Mouse (Mus musculus): Measurements from ENCODE around the gene Duox1. TPM values are rescaled to one million over a fixed set of nuclear protein-coding genes. Genes with fewer than 3 reads are reported as not detected.

The Duox1 gene
- polyA plus RNA-seq, 1 experiment, result 0.05 TPM

GRCm38 (mm10) chr2:122360310-122360709 lies 44.8 kb downstream of the Duox1 start:
- Histone ChIP-seq H3K27me3 (ENCODE audit: control insufficient read depth, insufficient read depth, low read length) (no peaks in the 10 kb centered on the region), H3K27ac (ENCODE audit: insufficient read depth, low read length) (peak overlapping the region; percentile 79), H3K4me3 (replicated peaks; ENCODE audit: insufficient read depth, low read depth, low read length) (peak overlapping the region; percentile 5), H3K4me1 (ENCODE audit: control insufficient read depth, insufficient read depth, low read length) (peaks cover 79% of the 10 kb centered on the region)
- TF ChIP-seq POLR2A (IDR thresholded peaks at IDR 0.05; ENCODE audit: borderline replicate concordance, insufficient read depth, low read length) (no peak), CTCF (IDR thresholded peaks at IDR 0.05; ENCODE audit: borderline replicate concordance, insufficient read depth, low read depth, low read length) (no peak)
- 30% methylated on average over 6 of the region's 6 CpGs for WGBS
- DNase-seq, result peak; percentile 21 to 34

DNA sequence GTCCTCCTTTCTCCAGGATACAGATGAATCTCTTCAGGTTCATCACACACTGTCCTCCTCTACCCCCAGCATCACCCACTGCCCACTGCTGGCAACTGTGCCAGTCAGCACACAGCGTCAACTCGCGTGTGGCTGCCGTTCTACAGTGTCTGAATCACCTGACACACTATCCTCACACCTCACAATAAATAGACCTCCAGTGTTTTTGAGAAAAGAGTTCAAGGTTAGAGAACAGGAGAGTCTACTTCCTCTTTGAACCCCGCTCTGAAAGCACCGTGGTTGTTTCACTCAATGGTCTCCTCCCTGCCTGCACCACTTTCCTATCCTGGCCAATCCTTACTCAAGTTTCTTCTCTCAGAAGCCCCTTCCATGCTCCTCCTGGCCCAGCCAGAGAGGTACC lies 45.7 kb downstream of the Duox1 start:
- no peak for TF ChIP-seq CTCF (IDR thresholded peaks at IDR 0.05; ENCODE audit: borderline replicate concordance, insufficient read depth, low read depth, low read length)
- no peak for TF ChIP-seq POLR2A (IDR thresholded peaks at IDR 0.05; ENCODE audit: borderline replicate concordance, insufficient read depth, low read length)
- peaks cover 73% of the 10 kb centered on the region for H3K4me1 ChIP-seq (ENCODE audit: control insufficient read depth, insufficient read depth, low read length)
- H3K4me3 ChIP-seq (replicated peaks; ENCODE audit: insufficient read depth, low read depth, low read length), result no peak overlapping the region
- DNase-seq, result peak; percentile 13 to 32
- H3K27me3 ChIP-seq (ENCODE audit: control insufficient read depth, insufficient read depth, low read length), result no peaks in the 10 kb centered on the region
- peak overlapping the region; percentile 79 for H3K27ac ChIP-seq (ENCODE audit: insufficient read depth, low read length)
- 19% methylated on average over 6 of the region's 6 CpGs for WGBS

GRCm38 (mm10) chr2:122361868-122362621 lies 46.6 kb downstream of the Duox1 start:
- peak overlapping the region; percentile 79 for H3K27ac ChIP-seq (ENCODE audit: insufficient read depth, low read length)
- no peak for TF ChIP-seq POLR2A (IDR thresholded peaks at IDR 0.05; ENCODE audit: borderline replicate concordance, insufficient read depth, low read length)
- no peak for TF ChIP-seq CTCF (IDR thresholded peaks at IDR 0.05; ENCODE audit: borderline replicate concordance, insufficient read depth, low read depth, low read length)
- DNase-seq, result peak; percentile 68 to 80
- H3K4me3 ChIP-seq (replicated peaks; ENCODE audit: insufficient read depth, low read depth, low read length), result peak overlapping the region; percentile 22
- no peaks in the 10 kb centered on the region for H3K27me3 ChIP-seq (ENCODE audit: control insufficient read depth, insufficient read depth, low read length)
- H3K4me1 ChIP-seq (ENCODE audit: control insufficient read depth, insufficient read depth, low read length), result peaks cover 65% of the 10 kb centered on the region
- WGBS, result 9% methylated on average over 10 of the region's 10 CpGs

DNA sequence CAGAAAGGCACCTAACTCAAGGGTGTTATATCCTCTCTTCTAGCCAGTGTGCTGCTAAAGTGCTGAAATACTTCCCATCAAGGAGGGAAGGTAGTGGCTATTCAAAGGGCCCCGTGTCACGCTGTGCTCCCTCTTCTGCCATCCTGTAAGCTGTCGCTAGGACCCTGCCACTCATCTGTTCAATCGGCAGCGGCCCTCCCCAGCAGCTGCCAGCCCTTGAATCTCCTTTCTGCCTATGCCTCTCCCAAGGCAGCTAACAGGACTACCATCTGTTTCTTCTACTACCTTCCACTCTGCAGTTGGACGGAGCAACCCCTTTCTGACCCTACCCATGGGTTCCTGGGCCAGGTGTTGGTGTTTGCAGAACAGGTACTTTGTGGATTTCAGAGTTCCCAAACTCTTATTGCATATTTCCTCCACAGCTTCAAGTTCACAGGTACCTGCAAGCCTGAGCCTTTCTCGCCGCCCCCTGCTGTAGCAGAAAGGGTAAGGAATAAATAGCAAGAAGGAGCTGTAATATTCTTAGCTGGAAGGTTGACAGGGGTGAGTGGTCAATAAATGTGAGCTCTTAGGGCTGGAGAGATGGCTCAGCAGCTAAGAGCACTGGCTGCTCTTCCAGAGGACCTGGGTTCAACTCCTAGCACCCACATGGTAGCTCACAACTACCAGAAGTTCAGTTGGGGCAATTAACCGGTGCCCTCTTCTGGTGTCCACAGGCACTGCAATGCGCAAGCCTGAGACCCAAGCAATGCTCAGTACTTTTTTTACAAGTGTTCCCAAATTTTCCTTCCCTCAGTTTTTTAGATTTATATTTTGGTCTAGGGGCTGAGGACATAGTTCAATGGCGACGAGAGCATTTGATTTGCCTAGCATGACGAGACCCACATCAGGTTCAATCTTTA lies 47.4 kb downstream of the Duox1 start:
- TF ChIP-seq POLR2A (IDR thresholded peaks at IDR 0.05; ENCODE audit: borderline replicate concordance, insufficient read depth, low read length) (no peak), CTCF (IDR thresholded peaks at IDR 0.05; ENCODE audit: borderline replicate concordance, insufficient read depth, low read depth, low read length) (peak; percentile 18; the same call in 1 of the 2 replicates)
- DNase-seq, result peak; percentile 45 to 53
- H3K27ac ChIP-seq (ENCODE audit: insufficient read depth, low read length), result peak overlapping the region; percentile 79
- H3K4me3 ChIP-seq (replicated peaks; ENCODE audit: insufficient read depth, low read depth, low read length), result peak overlapping the region; percentile 8
- H3K27me3 ChIP-seq (ENCODE audit: control insufficient read depth, insufficient read depth, low read length), result no peaks in the 10 kb centered on the region
- peaks cover 58% of the 10 kb centered on the region for H3K4me1 ChIP-seq (ENCODE audit: control insufficient read depth, insufficient read depth, low read length)
- WGBS, result 45% methylated on average over 13 of the region's 13 CpGs

GRCm38 (mm10) chr2:122364352-122364944 lies 49.0 kb downstream of the Duox1 start:
- Histone ChIP-seq H3K27ac (ENCODE audit: insufficient read depth, low read length) (peak overlapping the region; percentile 88), H3K4me1 (ENCODE audit: control insufficient read depth, insufficient read depth, low read length) (peaks cover 49% of the 10 kb centered on the region), H3K4me3 (replicated peaks; ENCODE audit: insufficient read depth, low read depth, low read length) (peak overlapping the region; percentile 29), H3K27me3 (ENCODE audit: control insufficient read depth, insufficient read depth, low read length) (no peaks in the 10 kb centered on the region)
- TF ChIP-seq POLR2A (IDR thresholded peaks at IDR 0.05; ENCODE audit: borderline replicate concordance, insufficient read depth, low read length) (no peak), CTCF (IDR thresholded peaks at IDR 0.05; ENCODE audit: borderline replicate concordance, insufficient read depth, low read depth, low read length) (no peak)
- 12% methylated on average over 3 of the region's 3 CpGs for WGBS
- DNase-seq, result peak; percentile 43 to 45

DNA sequence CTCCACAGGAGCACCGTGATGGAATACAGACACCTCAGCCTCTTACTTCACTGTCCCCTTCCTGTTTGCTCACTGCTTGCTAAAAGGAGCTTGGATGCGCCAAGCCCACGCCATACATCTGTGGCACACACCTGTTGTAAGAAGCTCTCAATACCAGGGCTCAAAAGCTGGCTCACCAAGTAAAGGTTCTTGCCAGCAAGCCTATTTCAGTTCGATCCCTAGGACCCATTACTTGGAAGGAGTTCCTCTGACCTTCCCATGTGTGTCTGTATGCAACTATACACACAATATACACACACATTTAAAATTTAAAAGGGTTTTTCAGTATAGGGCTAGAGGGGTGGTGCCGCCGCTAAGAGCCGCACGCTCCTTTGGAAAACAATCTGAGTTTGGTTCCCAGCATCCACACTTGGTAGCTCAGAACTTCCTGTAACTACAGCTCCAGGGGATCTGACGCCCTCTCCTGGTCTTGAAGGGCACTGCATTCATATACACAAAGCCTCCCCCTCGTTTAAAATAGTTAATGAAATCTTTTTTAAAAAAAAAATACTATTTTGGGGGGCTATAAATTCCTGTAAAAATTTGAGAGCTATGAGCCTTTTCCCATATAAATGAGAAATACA lies 49.9 kb downstream of the Duox1 start:
- H3K4me1 ChIP-seq (ENCODE audit: control insufficient read depth, insufficient read depth, low read length), result peaks cover 44% of the 10 kb centered on the region
- 17% methylated on average over 10 of the region's 10 CpGs for WGBS
- no peaks in the 10 kb centered on the region for H3K27me3 ChIP-seq (ENCODE audit: control insufficient read depth, insufficient read depth, low read length)
- H3K4me3 ChIP-seq (replicated peaks; ENCODE audit: insufficient read depth, low read depth, low read length), result peak overlapping the region; percentile 96
- peak overlapping the region; percentile 88 for H3K27ac ChIP-seq (ENCODE audit: insufficient read depth, low read length)
- TF ChIP-seq CTCF (IDR thresholded peaks at IDR 0.05; ENCODE audit: borderline replicate concordance, insufficient read depth, low read depth, low read length) (peak; percentile 49; the same call in 1 of the 2 replicates), POLR2A (IDR thresholded peaks at IDR 0.05; ENCODE audit: borderline replicate concordance, insufficient read depth, low read length) (no peak)
- peak; percentile 55 to 70 for DNase-seq

DNA sequence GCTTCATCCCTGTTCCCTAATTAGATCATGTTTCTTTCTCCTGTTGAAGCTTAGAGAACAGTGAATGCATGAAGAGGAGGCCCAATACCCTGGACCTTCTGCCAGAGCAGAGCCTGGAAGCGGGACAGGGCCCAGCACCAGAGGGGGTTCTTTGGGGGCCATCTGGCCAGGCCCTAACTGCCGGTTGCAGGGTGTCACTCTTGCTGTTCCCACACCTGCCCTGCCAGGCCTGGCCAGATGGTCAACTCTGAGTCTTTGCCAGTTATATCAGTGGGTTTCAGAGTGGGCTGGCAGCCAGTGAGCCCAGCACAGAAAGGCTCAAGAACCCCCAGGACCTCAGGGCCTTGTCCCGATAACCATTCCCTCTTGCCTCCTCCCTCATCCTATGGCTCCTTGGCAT lies 50.6 kb downstream of the Duox1 start:
- Histone ChIP-seq H3K27me3 (ENCODE audit: control insufficient read depth, insufficient read depth, low read length) (no peaks in the 10 kb centered on the region), H3K27ac (ENCODE audit: insufficient read depth, low read length) (peak overlapping the region; percentile 93), H3K4me1 (ENCODE audit: control insufficient read depth, insufficient read depth, low read length) (peaks cover 37% of the 10 kb centered on the region), H3K4me3 (replicated peaks; ENCODE audit: insufficient read depth, low read depth, low read length) (peak overlapping the region; percentile 96)
- TF ChIP-seq CTCF (IDR thresholded peaks at IDR 0.05; ENCODE audit: borderline replicate concordance, insufficient read depth, low read depth, low read length) (no peak), POLR2A (IDR thresholded peaks at IDR 0.05; ENCODE audit: borderline replicate concordance, insufficient read depth, low read length) (no peak)
- DNase-seq, result peak; percentile 98 to 99
- 8% methylated on average over 3 of the region's 3 CpGs for WGBS
